Mouse (Mus musculus) right cerebral cortex, postnatal 25 days (tissue): ENCODE measurements around the gene Rwdd4a.

Experiments
- DNase-seq: peaks from one replicate; pipeline ENCODE4 v3.0.0; 2022

Rwdd4a gene

GRCm38 (mm10) chr8:47533344-47534125 lies at the start of gene Rwdd4a, which contains the start of gene Trappc11:
Gene Rwdd4a, plus strand, starts transcription at chr8:47533664.
Gene Trappc11, minus strand, starts transcription at chr8:47533470.
- peak; percentile 95 for DNase-seq

- no peak for DNase-seq
Observed at GRCm38 (mm10) chr8:47487231-47487630, 46.2 kb upstream of the Rwdd4a start.

- DNase-seq, result no peak
Observed at GRCm38 (mm10) chr8:47493106-47493505, 40.4 kb upstream of the Rwdd4a start.

GRCm38 (mm10) chr8:47494602-47495153 lies 38.8 kb upstream of the Rwdd4a start:
- DNase-seq, result no peak

- DNase-seq, result no peak
Observed at GRCm38 (mm10) chr8:47495428-47495827, 38.0 kb upstream of the Rwdd4a start.

- DNase-seq, result no peak
Observed at GRCm38 (mm10) chr8:47501994-47502393, 31.5 kb upstream of the Rwdd4a start.

- DNase-seq, result no peak
Observed at GRCm38 (mm10) chr8:47502546-47502945, 30.9 kb upstream of the Rwdd4a start.

- DNase-seq, result no peak
Observed at GRCm38 (mm10) chr8:47505431-47505830, 28.0 kb upstream of the Rwdd4a start.

- no peak for DNase-seq
Observed at GRCm38 (mm10) chr8:47510930-47511329, 22.5 kb upstream of the Rwdd4a start.

GRCm38 (mm10) chr8:47513601-47514000 lies 19.9 kb upstream of the Rwdd4a start:
- no peak for DNase-seq

GRCm38 (mm10) chr8:47528094-47528493 lies 5.4 kb upstream of the Rwdd4a start:
- no peak for DNase-seq

- DNase-seq, result no peak
Observed at GRCm38 (mm10) chr8:47538323-47538722, 4.9 kb downstream of the Rwdd4a start.

- DNase-seq, result no peak
Observed at GRCm38 (mm10) chr8:47542746-47543145, 9.3 kb downstream of the Rwdd4a start.

GRCm38 (mm10) chr8:47544094-47544493 lies 10.6 kb downstream of the Rwdd4a start:
- DNase-seq, result no peak

GRCm38 (mm10) chr8:47547102-47547501 lies 13.6 kb downstream of the Rwdd4a start:
- no peak for DNase-seq

GRCm38 (mm10) chr8:47553613-47554012 lies 20.1 kb downstream of the Rwdd4a start:
- no peak for DNase-seq

GRCm38 (mm10) chr8:47556446-47556845 lies 23.0 kb downstream of the Rwdd4a start:
- DNase-seq, result no peak

GRCm38 (mm10) chr8:47558274-47558673 lies 24.8 kb downstream of the Rwdd4a start:
- DNase-seq, result no peak

GRCm38 (mm10) chr8:47560801-47561200 lies 27.3 kb downstream of the Rwdd4a start:
- DNase-seq, result no peak

GRCm38 (mm10) chr8:47566551-47566950 lies 33.1 kb downstream of the Rwdd4a start:
- DNase-seq, result no peak

- DNase-seq, result no peak
Observed at GRCm38 (mm10) chr8:47568098-47568497, 34.6 kb downstream of the Rwdd4a start.

- DNase-seq, result no peak
Observed at GRCm38 (mm10) chr8:47570161-47570560, 36.7 kb downstream of the Rwdd4a start.

- DNase-seq, result no peak
Observed at GRCm38 (mm10) chr8:47573482-47573881, 40.0 kb downstream of the Rwdd4a start.

GRCm38 (mm10) chr8:47581454-47581853 lies 48.0 kb downstream of the Rwdd4a start:
- no peak for DNase-seq

- DNase-seq, result no peak
Observed at GRCm38 (mm10) chr8:47588616-47589015, 55.2 kb downstream of the Rwdd4a start.
